Mouse (Mus musculus) C2C12 (cell line): Measurements from ENCODE around the gene Cyp46a1.

Experiments used
- CEBPB ChIP-seq: IDR thresholded peaks from one replicate; pipeline ENCODE4 v1.6.1; 2011; ENCODE audit warnings: low read depth, mild to moderate bottlenecking, control low read depth, moderate library complexity
- CTCF ChIP-seq: IDR thresholded peaks from one replicate; pipeline ENCODE4 v1.5.1; 2011; ENCODE audit not compliant: control insufficient read depth, insufficient read depth, insufficient read length
- MAX ChIP-seq: IDR thresholded peaks from one replicate; pipeline ENCODE4 v1.6.1; 2011; ENCODE audit warnings: mild to moderate bottlenecking, control low read depth
- USF1 ChIP-seq: IDR thresholded peaks from one replicate; pipeline ENCODE4 v1.6.1; 2011; ENCODE audit warnings: low read depth, mild to moderate bottlenecking, control low read depth, moderate library complexity

DNA sequence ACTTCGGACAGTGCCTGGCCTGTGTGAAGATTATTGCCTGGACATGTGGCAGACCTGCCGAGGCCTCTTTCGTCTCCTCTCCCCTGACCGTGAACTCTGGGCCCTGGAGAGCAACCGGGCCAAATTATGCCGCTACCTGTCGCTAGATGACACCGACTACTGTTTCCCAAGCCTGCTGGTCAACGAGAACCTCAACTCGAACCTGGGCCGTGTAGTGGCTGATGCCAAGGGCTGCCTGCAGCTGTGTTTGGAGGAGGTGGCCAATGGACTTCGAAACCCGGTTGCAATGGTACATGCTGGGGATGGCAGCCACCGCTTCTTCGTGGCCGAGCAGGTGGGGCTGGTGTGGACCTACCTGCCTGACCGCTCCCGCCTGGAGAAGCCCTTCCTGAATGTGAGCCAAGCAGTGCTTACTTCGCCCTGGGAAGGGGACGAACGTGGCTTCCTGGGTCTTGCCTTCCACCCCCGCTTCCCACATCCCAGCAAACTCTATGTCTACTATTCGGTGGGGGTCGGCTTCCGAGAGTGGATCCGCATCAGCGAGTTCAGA lies 22.4 kb upstream of the Cyp46a1 start:
- TF ChIP-seq USF1 = no peak
- TF ChIP-seq CTCF = no peak
- TF ChIP-seq CEBPB = no peak
- no peak for TF ChIP-seq MAX
